Mouse (Mus musculus): ENCODE results near the gene Pla1a.
"Not testable (repeated sequence)": the region's sequence is repeated elsewhere in the genome, so short reads cannot be mapped to it uniquely, and the experiment has no call there.

Pla1a gene

DNA sequence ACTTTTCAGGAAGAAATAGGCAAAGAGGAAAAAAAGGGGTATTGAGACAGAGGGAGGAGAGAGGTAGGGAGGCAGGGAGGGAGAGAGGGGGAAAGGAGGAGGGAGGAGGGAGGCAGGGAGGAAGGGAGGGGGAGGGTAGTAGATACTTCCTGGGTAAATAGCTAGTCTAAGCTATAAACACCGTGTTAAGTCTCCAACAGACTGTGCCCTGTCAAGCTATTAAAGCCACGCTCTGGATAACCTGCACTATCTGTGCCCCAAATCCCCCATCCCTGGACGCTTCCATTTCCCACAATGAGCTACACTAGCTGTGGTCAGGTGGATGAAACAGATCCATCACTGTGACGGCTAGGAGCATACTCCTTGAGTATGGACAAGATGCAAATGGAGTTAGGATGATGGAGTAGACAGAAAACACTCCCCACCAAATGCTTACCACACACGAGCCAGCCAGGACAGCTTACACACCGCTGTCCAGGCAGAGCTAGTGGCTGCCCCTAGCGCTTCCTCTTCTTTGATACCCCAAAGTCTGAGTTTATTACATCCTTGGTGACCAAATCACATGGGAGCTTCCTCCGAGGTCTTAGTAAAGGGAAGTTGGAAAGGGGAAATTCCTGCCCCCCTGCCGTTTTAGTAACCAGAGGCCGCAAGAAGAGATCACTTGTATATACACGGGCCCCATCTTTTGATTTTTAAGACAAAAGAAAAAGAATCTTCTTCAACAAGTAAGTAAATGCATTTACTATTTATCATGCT, 24.0 kb upstream of the Pla1a start:
- peak; percentile 63 for DNase-seq

DNA sequence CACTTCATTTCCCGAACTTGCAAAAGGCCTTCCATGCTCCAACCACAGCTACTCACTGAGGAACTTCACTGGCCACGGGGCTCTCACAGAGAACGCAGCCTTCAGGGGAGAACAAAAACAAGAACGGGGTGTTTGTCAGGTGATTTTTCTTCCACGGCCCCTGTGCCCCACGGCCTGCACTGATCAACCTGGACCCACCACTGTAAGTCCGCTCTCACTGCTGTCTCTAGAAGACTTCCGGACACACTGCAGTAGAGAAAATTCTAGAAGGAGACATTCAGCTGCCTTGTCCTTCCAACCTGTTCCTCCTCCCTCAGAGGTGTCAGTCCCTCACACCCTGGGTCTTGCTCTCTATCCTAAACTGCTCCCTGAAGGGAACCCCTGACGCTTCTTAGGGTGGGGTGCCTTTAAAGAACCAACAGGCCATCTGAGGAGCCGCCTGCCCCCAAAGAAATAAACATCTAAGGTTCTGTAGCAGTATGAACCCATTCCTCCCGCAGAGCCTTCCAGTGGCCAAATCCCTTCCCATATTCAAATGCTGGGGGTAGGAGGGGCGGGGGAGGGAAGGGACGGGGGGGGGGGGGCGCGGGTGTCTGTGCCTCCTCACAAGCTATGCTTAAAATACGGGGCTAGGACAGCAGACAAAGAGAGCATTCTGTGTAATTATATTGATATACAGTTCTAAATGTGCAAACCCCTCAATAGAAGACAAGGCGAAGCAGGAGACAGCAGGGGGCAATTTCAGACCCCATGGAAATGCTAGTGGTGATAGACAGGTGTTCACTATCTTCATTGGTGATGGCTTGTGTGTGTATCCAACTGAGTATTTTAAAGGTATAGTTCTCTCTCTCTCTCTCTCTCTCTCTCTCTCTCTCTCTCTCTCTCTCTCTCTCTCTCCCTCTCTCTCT, 22.8 kb upstream of the Pla1a start, which contains the start of gene Cd80:
Gene Cd80, plus strand, starts transcription at position 51 of the 908 bp plus-strand sequence.
- no peak for DNase-seq

DNA sequence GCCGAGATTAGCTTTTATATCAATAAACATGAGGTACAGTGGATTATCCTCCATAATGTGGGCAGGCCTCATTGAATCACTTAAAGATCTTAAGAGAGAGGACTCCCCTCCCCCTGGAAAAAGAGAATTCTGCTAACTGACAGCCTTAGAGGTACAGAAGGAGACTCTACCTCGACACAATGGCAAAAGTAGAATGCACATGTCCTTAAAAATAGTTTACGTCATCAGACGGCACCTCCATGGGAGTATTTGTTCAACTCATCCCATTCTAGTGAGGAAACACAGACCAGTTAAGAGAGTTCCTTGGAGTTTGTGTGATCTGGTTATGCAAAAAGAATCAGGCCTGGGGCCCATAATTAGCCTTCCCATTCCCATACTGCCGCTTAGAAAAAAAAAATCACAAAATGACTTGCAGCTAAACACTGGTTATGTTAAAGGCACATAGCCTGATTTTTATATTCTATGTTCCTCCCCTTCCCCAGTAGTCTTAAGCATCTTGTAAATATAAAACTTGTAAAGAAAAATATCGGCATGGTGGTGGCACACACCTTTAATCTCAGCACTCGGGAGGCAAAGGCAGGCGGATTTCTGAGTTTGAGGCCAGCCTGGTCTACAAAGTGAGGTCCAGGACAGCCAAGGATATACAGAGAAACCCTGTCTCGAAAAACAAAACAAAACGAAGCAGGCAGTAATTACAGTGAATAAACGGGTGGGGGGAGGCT, 21.7 kb upstream of the Pla1a start:
- no peak for DNase-seq

DNA sequence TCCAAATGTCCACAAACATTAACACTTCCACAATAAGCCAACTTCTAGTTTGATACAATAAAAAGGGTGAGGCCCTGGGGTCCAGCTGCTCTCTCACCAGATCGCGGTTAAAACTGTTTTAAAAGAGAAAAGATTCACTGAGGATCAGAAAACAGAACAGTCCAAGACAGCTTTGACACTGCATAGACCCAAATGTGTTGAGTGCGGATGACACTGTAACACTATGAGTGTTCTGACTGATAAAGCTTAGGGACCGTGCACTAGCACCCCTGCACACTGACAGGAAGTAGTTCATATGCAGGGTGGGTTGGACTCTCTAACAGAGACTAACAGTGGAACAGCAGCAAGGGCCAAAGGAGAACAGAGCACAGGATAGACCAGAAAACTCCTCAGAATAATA, 21.0 kb upstream of the Pla1a start:
- no peak for DNase-seq

DNA sequence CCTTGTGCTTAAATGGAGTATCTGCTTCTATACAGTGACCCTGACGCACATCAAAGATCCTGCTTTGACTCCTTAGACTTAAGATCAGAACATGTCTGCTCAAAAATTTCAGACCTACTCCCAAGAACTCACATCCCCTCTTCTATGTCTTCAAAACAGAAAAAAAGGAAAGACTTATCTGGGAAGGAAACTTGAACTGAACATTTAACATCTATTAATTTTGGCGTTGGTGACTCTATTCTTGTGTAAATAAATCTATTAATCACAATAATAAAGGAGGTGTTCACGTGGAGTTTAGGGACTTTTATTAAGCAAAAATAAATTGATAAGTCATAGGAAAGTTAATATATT, 20.2 kb upstream of the Pla1a start:
- no peak for DNase-seq

DNA sequence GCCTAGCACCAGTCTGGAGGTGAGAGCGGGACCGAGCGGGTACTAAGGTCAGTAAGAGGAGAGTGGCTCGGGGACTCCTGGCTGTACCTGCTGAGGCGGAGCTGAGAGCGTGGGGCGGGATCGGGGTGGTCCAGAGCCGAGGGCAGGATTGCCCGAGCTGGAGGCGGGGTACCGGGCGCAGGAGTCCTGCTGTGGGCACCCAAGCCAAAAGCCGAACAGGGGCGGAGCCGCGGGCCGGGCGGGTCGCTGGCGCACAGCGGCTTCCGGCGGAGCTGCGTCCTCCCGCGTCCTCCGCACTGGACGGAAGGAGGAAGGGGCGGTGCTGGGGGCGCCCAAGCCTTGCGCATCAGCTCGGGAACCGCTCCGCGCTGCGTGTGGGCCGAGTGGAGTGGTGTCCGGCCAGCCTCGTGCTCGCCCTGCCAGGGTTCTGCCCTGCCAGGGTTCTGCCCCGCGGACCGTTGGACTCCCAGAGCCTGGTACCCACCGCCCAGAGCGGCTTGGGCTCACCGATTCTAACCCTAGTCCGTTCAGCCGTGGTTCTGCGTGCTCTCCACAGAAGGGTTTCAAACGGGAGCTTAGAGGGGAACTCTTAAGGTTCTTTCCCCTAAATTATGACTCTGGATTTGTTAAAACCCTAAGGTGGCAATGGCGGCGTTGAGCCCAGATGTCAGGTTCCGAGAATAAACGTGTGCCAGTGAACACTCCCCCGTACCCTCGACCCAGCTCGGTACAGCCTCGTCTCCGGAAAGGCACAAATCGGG, 19.7 kb upstream of the Pla1a start, which contains the start of gene Adprh:
Gene Adprh, minus strand, starts transcription at position 262 of the 761 bp plus-strand sequence.
- DNase-seq: peak; percentile 96

DNA sequence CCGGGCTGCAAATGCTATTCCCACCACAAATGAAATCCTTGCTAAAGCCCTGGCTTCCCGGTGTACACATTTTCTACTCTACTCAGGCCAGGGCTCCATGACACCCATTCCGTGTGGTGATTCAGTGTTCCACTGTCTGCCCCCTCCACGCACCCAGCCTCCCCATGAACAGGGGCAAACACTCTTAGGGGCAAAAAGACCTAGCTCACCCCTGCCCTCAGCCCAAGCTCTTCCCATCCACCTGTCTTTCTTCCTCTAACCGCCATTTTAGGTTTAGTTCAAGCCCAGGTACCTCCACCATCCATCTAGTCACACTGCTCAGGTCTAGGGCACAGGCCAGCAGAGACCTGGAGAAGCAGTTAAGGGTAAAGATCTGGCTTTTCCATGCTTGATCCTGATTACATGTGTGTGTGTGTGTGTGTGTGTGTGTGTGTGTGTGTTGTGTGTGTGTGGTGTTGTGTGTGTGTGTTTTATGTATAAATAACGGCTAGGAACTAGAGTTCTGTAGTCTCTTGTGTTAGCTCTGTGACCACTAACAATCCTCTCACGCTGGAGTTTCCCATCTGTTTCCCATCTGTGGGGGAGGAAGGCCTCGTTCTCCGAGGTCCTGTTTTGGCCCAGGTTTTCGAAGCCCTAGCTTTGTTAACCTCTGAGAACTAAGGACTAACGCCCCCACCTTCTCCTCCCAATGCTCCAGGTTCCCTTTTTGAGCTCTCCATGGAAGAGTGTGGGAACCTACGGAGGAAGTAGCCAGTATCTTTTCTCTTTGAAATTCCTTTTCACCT, 18.7 kb upstream of the Pla1a start:
- DNase-seq: peak; percentile 3

DNA sequence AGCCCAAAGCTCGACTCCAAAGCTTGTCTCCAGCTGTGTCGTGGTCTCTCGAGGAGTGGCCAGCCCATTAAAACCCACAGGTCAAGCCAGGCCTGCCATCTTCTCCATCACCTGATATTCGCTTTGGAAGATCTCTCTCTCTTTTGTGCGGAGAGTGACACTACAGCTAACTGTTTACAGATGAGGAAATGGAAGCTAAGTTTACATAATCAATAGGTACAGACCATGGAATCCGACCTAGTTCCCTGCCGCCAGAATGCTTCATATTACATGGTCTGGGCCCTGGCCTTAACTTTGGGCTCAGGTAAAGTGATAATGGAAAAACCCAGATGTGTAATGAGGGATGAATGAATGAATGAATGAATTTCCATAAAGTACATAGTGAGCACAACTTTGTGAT, 17.8 kb upstream of the Pla1a start:
- no peak for DNase-seq

DNA sequence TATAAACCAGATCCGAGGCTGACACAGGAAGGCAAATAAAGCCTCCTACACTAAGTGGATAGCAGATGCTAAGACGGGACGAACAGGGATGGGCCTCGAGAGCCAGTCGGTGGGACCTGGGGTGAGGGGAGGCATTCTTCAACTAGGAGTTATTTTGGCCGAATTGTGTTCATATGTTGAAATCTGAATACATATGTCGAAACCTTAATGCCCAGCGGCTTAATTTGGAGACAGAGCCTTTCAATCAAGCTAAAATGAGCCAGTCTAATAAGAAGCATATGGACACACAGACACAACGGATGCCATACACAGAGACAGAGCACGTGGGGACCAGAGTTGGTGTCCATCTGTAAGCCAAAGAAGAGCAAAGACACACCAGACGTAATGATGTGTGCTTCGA, 15.5 kb upstream of the Pla1a start:
- no peak for DNase-seq

DNA sequence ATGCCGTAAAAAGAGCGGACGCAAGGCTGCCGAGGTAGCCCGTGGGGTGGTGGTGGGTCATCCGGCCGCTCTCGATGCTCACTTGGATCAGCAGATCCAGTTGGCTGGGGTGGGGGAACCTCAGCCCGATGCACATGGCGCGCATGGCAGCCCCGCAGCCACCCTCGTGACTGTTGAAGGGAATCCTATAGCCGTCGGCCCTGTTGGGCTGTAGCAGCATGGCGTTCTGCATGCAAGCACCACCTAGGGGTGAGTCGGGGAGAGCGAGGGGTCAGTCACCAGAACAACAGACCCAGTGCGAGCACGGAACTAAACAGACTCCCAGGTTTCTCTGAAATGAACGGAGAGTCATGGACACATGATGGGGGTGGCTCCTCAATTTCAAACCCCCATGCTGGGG, 14.4 kb upstream of the Pla1a start:
- DNase-seq: no peak

DNA sequence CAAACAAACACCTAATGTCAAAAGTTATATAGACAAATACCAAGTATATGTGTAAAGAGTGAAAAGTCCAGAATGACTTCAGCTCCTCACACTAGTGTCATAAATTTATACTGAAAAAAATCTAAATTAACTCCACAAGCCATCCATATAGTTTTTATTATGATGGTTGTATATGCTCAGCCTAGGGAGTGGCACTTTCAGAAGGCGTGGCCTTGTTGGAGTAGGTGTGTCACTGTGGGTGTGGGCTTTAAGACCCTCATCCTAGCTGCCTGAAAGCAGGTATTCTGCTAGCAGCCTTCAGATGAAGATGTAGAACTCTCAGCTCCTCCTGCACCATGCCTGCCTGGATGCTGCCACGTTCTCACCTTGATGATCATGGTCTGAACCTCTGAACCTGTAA, 13.2 kb upstream of the Pla1a start:
- not testable (repeated sequence) for DNase-seq

DNA sequence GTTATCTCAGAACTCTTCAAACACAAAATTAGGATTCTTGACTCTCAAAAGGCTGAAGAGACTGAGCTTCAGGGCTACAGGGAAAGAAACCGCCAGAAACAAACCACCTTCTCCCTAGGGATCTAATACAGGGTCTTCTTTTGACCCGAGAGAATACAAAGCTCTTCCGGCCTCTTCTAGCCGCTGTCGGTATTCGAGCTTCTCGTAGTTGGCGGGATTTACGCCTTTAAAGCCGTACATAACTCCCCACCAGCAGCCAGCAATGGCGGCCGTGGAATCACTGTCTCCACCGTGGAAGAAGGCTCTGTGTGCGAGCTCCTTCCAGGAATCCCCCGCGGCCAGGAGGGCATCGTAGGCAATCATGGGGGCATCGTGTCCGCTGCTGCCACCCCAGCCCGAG, 12.6 kb upstream of the Pla1a start:
- no peak for DNase-seq

DNA sequence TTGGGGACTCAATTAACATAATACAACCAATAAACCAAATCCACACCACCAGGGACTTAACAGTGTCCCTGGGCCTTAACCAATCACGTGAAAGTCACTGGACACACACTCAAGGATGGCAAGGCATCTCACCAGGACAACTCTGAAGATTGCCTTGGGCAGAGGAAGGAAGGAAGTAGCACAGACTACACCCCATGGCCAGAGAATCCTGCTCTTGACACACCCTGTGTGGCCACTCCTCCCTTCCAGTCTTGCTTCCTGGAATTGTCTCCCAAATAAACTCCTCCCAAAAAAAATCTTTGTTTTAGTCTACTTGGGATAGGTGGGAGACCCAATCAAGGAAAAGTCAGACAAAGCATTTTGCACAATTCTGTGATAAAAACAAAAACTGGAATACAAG, 12.1 kb upstream of the Pla1a start:
- DNase-seq: no peak

DNA sequence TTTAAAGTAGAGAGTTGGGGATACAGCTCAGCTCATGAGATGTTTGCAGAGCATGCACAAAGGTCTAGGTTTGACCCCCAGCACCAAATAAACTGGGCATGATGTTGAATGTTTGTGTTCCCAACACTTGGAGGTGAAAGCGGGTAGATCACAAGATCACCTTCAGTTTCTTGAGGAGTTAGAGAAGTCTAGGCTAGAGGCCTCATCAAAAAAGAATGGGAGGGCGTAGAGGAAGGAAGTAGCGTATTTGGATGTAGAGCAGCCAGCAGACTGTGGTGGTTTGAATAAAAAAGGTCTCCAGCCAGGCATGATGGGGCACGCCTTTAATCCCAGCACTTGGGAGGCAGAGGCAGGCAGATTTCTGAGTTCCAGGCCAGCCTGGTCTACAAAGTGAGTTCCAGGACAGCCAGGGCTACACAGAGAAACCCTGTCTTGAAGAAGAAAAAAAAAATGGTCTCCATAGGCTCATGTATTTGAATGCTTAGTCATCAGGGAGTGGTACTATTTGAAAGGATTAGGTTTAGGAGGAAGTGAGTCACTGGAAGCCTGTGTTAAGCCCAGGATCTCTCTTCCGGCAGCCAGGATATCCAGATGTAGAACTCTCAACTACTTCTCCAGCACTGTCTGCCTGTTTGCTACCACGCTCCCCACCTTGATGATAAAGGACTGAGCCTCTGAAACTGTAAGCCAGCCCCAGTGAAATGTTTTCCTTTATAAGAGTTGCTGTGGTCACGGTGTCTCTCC, 10.9 kb upstream of the Pla1a start:
- no peak for DNase-seq

DNA sequence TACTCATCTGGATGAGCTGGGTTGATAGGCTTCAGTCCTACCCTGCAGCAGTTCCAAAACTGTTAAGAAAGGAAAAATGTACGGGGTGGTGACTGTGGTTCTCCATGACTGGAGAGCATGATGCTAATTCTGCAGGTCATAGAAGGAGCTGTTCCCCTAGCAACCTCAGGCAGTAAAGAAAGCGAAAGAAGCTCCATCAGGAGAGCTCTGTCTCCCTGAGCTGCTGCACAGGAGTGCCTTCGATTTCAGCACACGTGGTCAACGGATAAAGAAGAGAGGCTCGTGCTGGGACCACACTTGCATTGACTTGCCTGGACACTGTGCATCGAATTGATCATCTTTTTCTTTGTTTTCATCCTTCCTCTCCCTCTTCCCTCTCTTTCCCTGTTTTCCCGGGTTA, 9.3 kb upstream of the Pla1a start:
- DNase-seq: no peak

DNA sequence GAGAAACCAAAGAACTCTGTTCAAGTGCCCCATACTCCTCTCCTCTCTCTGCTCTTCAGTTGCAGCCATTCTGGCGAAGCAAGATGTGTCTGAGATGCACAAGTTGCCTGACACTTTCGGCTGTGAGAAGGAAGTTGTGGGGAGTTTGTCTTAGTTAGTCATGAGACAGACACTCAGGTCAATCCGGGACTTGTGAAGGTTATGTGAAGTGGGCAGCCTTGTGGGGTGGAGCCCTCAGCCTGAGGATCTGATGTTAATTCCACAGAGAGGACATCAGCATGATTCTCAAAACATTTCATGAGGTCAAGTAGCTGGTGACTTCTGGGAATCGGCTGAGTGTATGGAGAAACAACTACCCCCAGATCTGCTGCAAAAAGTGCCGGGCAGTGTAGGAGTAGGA, 8.7 kb upstream of the Pla1a start:
- no peak for DNase-seq

DNA sequence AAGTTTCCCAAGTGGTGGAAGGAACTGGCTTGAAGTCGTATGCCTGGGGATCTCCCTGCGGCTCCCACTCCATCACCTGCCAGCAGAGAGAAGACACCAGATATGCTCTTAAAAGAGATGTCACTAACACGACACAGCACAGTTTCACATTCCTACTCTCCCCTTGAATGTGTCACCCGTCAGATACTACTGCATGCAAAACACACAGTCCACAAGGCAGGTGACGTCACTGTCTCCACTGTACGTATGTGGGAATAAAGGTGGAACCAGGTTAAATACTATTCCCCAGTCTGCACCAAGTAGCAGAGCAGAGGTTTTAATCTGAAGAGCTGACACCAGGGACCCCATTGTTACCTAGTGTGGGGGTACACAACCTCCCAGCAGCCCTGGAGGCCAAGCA, 7.5 kb upstream of the Pla1a start:
- no peak for DNase-seq

DNA sequence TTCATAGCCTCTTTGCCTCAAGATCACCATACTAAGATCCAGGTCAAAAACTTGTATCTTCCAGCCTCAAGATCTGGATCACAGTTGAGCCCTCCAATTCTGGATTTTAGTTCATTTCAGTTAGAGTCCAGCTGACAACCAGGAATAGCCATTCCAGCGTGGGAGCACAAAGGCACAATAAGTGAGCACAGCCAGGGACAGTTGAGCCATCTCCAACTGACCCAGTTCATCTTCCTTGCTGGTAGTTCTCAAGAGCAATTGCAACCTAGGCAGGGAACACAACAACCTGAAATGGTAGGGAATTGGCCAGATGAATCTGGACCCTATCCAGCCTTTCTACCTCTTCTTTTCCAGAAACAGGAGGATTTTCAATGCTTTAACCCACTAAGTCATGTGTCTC, 6.2 kb upstream of the Pla1a start:
- DNase-seq: no peak

DNA sequence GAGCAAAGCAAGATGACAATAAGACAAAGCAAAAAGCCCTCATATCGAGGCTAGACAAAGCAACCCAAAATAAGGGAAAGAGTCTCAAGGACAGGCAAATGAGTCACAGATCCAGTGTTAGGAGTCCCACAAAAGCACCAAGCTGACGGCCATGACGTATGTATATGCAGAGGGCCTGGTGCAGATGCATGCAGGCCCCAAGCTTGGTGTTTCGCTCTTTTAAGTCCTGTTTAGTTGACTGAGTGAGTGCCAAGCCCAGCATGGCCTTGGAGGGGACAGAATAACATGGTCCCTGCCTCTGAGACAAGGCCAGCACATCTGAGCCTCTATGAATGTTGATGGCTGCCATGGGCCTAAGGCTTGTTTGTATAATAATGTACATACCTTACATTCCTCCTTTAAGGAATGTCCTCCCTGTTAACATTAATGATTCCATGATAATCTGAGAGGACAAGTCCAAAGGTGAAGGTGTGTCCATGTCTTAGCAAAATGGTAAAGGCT, 1.4 kb upstream of the Pla1a start:
- DNase-seq: no peak

DNA sequence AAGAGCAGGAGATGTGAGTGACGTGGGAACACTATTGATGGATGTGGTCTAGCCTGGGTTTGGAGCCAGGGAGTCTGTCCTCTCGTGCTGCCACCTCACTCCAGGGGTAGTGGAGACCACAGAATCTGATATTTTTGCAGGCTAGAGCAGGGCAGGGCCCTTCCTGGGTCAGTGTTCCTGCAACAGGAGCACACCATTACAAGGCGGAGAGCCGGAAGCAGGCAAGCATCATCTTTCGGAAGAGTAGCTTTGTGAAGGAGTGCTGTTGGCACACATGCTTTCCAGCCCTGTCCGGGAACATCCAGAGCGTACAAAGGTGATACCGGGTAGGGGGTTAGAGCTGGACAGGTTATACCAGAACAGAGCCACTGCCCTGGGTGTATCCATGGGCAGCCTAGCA, 569 bp upstream of the Pla1a start:
- no peak for DNase-seq
